Mouse (Mus musculus) NIH3T3 (cell line): Measurements from ENCODE around the gene Samd4.

ENCODE experiments used
- DNase-seq: peaks from one replicate; pipeline ENCODE4 v3.0.0-alpha.2; 2012; ENCODE audit warnings: low read depth

Samd4 gene

GRCm38 (mm10) chr14:47074045-47074666 is 191.5 kb downstream of the Samd4 start:
- peak; percentile 49 for DNase-seq

- DNase-seq: no peak
These were observed 192.5 kb downstream of the Samd4 start for GRCm38 (mm10) chr14:47075010-47075677.

GRCm38 (mm10) chr14:47075856-47076255 is 193.2 kb downstream of the Samd4 start:
- no peak for DNase-seq

- no peak for DNase-seq
These were observed 194.4 kb downstream of the Samd4 start for GRCm38 (mm10) chr14:47076956-47077575.

- no peak for DNase-seq
These were observed 194.9 kb downstream of the Samd4 start for GRCm38 (mm10) chr14:47077576-47077970.

- no peak for DNase-seq
These were observed 197.3 kb downstream of the Samd4 start for GRCm38 (mm10) chr14:47079911-47080310.

- DNase-seq: no peak
These were observed 200.7 kb downstream of the Samd4 start for GRCm38 (mm10) chr14:47083311-47083710.

GRCm38 (mm10) chr14:47083838-47084237 is 201.2 kb downstream of the Samd4 start:
- no peak for DNase-seq

GRCm38 (mm10) chr14:47084686-47085085 is 202.0 kb downstream of the Samd4 start:
- DNase-seq: no peak

GRCm38 (mm10) chr14:47086123-47086522 is 203.5 kb downstream of the Samd4 start:
- DNase-seq: no peak

GRCm38 (mm10) chr14:47086743-47087142 is 204.1 kb downstream of the Samd4 start:
- peak; percentile 94 for DNase-seq

- peak; percentile 88 for DNase-seq
These were observed 204.5 kb downstream of the Samd4 start for GRCm38 (mm10) chr14:47087182-47087581.

- DNase-seq: no peak
These were observed 205.1 kb downstream of the Samd4 start for GRCm38 (mm10) chr14:47087669-47088250.

GRCm38 (mm10) chr14:47088339-47088738 is 205.7 kb downstream of the Samd4 start:
- no peak for DNase-seq

GRCm38 (mm10) chr14:47089153-47089552 is 206.5 kb downstream of the Samd4 start:
- DNase-seq: no peak

- DNase-seq: no peak
These were observed 209.3 kb downstream of the Samd4 start for GRCm38 (mm10) chr14:47091908-47092307.

- no peak for DNase-seq
These were observed 210.7 kb downstream of the Samd4 start for GRCm38 (mm10) chr14:47093355-47093792.

- DNase-seq: no peak
These were observed 212.4 kb downstream of the Samd4 start for GRCm38 (mm10) chr14:47095036-47095435.

GRCm38 (mm10) chr14:47096357-47096756 is 213.7 kb downstream of the Samd4 start:
- DNase-seq: no peak

GRCm38 (mm10) chr14:47104246-47105173 is 221.9 kb downstream of the Samd4 start:
- DNase-seq: peak; percentile 64

GRCm38 (mm10) chr14:47105174-47105557 is 222.5 kb downstream of the Samd4 start:
- DNase-seq: no peak

GRCm38 (mm10) chr14:47105755-47106154 is 223.1 kb downstream of the Samd4 start:
- DNase-seq: no peak
